Mouse (Mus musculus): ENCODE results near the gene Map3k4.

The Map3k4 gene

GRCm38 (mm10) chr17:12187782-12188181 lies 130.8 kb downstream of the Map3k4 start:
- no peak for DNase-seq (ENCODE audit: extremely low spot score, low read depth, low spot score)

DNA sequence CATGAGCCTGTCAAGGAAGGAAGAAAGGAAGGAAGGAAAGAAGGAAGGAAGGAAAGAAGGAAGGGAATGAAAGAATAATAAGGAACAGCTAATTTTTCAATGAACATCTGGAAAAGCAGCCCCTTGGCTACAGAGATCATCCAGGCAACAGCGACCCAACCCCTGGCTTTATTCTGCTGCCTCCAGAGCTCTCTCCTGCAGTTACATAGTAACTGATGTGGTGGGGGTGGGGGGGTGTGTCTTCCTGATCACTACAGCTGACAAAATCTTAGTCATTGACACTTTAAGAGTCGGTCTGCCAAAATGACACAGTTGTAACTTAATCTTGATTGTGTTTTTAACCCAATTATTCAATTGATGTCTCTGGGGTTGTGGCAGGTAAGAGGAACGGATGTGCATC lies 132.3 kb downstream of the Map3k4 start:
- DNase-seq (ENCODE audit: extremely low spot score, low read depth, low spot score): no peak

DNA sequence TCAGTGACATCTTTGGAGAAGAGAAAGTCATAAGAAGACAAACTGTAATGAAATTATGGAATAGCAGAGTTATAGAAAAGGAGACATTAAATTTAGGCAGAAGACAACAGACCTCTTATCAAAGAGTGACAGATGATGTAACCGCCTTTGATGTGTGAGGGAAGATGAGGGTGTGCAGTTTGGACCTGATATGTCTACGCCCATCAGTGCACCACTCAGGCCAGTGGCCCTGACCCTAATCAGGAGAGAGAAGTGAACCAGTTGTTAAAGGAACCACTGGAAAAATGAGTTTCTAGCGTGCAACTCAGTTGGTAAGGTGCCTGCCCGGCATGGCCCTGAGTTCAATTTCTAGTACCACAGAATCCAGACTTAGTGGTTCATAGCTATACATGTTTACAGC lies 132.7 kb downstream of the Map3k4 start:
- no peak for DNase-seq (ENCODE audit: extremely low spot score, low read depth, low spot score)

DNA sequence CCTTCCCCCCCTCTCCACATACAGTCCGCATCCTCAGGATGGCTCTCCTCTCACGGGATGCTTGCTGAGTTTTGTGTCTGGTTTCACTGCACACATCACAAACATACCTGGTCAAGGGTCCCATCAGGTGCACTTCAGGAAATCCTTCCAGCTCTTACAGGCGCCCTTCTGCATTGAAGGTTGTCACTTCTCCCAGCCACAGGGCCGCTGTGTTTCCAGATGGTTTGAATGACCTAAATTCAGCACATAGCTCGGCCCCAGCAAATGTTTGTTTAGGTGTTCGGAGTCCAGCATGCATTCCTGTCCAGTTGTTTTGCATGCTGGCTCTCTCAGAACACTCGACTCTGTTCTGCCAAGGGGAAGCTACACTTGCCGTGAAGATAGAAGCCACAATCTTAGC lies 134.3 kb downstream of the Map3k4 start:
- DNase-seq (ENCODE audit: extremely low spot score, low read depth, low spot score): no peak

DNA sequence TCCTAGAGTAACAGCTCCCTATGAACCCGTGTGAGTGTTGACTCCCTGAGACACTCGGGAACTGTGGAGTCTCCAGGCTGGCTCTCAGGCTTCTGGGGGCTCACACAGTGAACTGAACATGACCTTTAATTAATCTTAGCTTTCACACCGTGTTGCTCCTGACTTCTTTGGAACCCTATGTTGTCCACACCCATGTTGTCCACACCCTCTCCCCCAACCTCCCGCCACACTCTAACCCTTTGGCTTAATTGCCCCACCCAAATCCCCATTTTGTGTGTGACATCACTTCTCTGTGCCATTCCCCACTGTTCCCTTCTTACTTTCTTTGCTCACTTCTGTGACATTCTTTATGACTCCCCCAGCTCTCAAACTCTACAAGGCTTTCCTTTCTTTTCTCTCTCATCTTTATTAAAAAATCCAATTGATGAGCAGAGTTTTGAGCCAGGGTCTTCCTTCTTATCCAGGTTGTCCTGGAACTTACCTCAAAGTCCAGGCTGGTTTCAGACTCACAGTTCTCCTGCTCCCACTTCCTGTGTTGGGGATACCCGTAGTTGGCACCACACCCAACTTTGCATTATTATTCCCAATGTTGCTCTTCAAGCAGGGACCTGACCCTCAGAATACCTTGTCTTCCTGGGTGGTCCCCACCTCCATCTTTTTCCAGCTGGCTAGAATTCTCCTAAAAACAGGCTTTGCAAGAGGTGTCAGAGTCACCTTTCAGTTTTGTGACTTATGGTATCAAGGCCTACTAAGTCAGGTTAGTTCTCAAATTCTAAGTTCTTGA lies 135.7 kb downstream of the Map3k4 start:
- DNase-seq (ENCODE audit: extremely low spot score, low read depth, low spot score): no peak

- DNase-seq (ENCODE audit: extremely low spot score, low read depth, low spot score): no peak
Observed at GRCm38 (mm10) chr17:12179766-12180165, 138.8 kb downstream of the Map3k4 start.

GRCm38 (mm10) chr17:12179339-12179738 lies 139.3 kb downstream of the Map3k4 start:
- DNase-seq (ENCODE audit: extremely low spot score, low read depth, low spot score): no peak

Measured in hindlimb bud, embryonic 11.5 days (tissue).